Mouse (Mus musculus) embryonic facial prominence, embryonic 12.5 days (tissue): ENCODE data around the gene Lat2. TPM values are rescaled to one million over a fixed set of nuclear protein-coding genes. Genes with fewer than 3 reads are reported as not detected.

ENCODE experiments used
- ATAC-seq: fragments of 200-750 bp; cut with Nextera tagmentation; 2 replicates; pipeline ENCODE4 v1.8.0; 2017; ENCODE audit not compliant: insufficient number of reproducible peaks, insufficient read depth, low FRiP score, low TSS enrichment
- H3K27ac ChIP-seq: fragments of 300-500 bp; sonication (generic); 2 replicates; pipeline ENCODE4 v1.5.1; 2016; ENCODE audit warnings: mild to moderate bottlenecking
- H3K27me3 ChIP-seq: fragments of 300-500 bp; sonication (generic); 2 replicates; pipeline ENCODE4 v1.6.1; 2016; ENCODE audit warnings: mild to moderate bottlenecking, moderate library complexity
- H3K36me3 ChIP-seq: fragments of 300-500 bp; sonication (generic); 2 replicates; pipeline ENCODE4 v1.6.1; 2016; ENCODE audit warnings: mild to moderate bottlenecking
- H3K4me1 ChIP-seq: fragments of 300-500 bp; sonication (generic); 2 replicates; pipeline ENCODE4 v1.6.1; 2016
- H3K4me2 ChIP-seq: fragments of 300-500 bp; sonication (generic); replicated peaks from 2 replicates; pipeline ENCODE4 v1.6.1; 2016; ENCODE audit warnings: mild to moderate bottlenecking, moderate library complexity
- H3K4me3 ChIP-seq: fragments of 300-500 bp; sonication (generic); 2 replicates; pipeline ENCODE4 v1.5.1; 2016; ENCODE audit warnings: mild to moderate bottlenecking
- H3K9ac ChIP-seq: fragments of 300-500 bp; sonication (generic); 2 replicates; pipeline ENCODE4 v1.6.1; 2016; ENCODE audit warnings: mild to moderate bottlenecking, moderate library complexity
- H3K9me3 ChIP-seq: fragments of 300-500 bp; sonication (generic); 2 replicates; pipeline ENCODE4 v1.6.1; 2016; ENCODE audit warnings: mild to moderate bottlenecking, moderate library complexity
- WGBS: fragments of 180-500 bp; shearing (Covaris S2); methylation state at CpG from one replicate; pipeline ENCODE4 v1.1.7; 2016; 5-methylcytosine and 5-hydroxymethylcytosine counted together
- polyA plus RNA-seq: library from polyadenylated mRNA; unstranded; fragments of >200 nt; fragmentation: Nextera tagmentation; extraction: Ambion mirVana; gene quantifications from 2 replicates; pipeline ENCODE4 v1.2.1, GENCODE M21; 2016

Lat2 gene
- polyA plus RNA-seq, 1 experiment from 2014 or later, result 1.9 TPM

- peak overlapping the region; percentile 99 for H3K9ac ChIP-seq
- H3K27me3 ChIP-seq, result no peaks in the 10 kb centered on the region
- H3K4me1 ChIP-seq, result peaks cover 7% of the 10 kb centered on the region
- ATAC-seq, result no peak
- H3K36me3 ChIP-seq, result peaks cover 34% of the 10 kb centered on the region
- no peak overlapping the region for H3K27ac ChIP-seq
- peak overlapping the region; percentile 63 for H3K4me2 ChIP-seq
- H3K9me3 ChIP-seq, result no peaks in the 10 kb centered on the region
- H3K4me3 ChIP-seq, result peak overlapping the region; percentile 99
- 29% methylated on average over 5 of the region's 5 CpGs for WGBS
Measured at GRCm38 (mm10) chr5:134637820-134638367, 23.1 kb upstream of the Lat2 start.

- no peak overlapping the region for H3K4me3 ChIP-seq
- ATAC-seq, result no peak
- peaks cover 70% of the 10 kb centered on the region for H3K36me3 ChIP-seq
- H3K4me1 ChIP-seq, result peaks cover 5% of the 10 kb centered on the region
- no peaks in the 10 kb centered on the region for H3K27me3 ChIP-seq
- H3K9ac ChIP-seq, result no peak overlapping the region
- H3K27ac ChIP-seq, result no peak overlapping the region
- no peaks in the 10 kb centered on the region for H3K9me3 ChIP-seq
- no peak overlapping the region for H3K4me2 ChIP-seq
- 67% methylated on average over 2 of the region's 2 CpGs for WGBS
Measured at GRCm38 (mm10) chr5:134632841-134633240, 18.0 kb upstream of the Lat2 start.

- Histone ChIP-seq H3K4me1 (no peaks in the 10 kb centered on the region), H3K4me3 (no peak overlapping the region), H3K9me3 (no peaks in the 10 kb centered on the region), H3K27ac (no peak overlapping the region), H3K9ac (no peak overlapping the region), H3K4me2 (no peak overlapping the region), H3K27me3 (no peaks in the 10 kb centered on the region), H3K36me3 (peaks cover 82% of the 10 kb centered on the region)
- ATAC-seq, result no peak
Measured at GRCm38 (mm10) chr5:134630835-134631234, 16.0 kb upstream of the Lat2 start.

GRCm38 (mm10) chr5:134629508-134629907 is 14.7 kb upstream of the Lat2 start:
- H3K27ac ChIP-seq, result no peak overlapping the region
- H3K4me1 ChIP-seq, result no peaks in the 10 kb centered on the region
- no peaks in the 10 kb centered on the region for H3K9me3 ChIP-seq
- H3K9ac ChIP-seq, result no peak overlapping the region
- no peak overlapping the region for H3K4me2 ChIP-seq
- WGBS, result 84% methylated on average over 4 of the region's 4 CpGs
- H3K4me3 ChIP-seq, result no peak overlapping the region
- H3K27me3 ChIP-seq, result no peaks in the 10 kb centered on the region
- ATAC-seq, result no peak
- peaks cover 84% of the 10 kb centered on the region for H3K36me3 ChIP-seq

- H3K4me1 ChIP-seq, result no peaks in the 10 kb centered on the region
Measured at GRCm38 (mm10) chr5:134622069-134622468, 7.2 kb upstream of the Lat2 start.

GRCm38 (mm10) chr5:134621099-134621640 is 6.3 kb upstream of the Lat2 start:
- Histone ChIP-seq H3K4me3 (no peak overlapping the region), H3K36me3 (peaks cover 89% of the 10 kb centered on the region), H3K9me3 (no peaks in the 10 kb centered on the region), H3K27ac (no peak overlapping the region), H3K4me1 (no peaks in the 10 kb centered on the region), H3K4me2 (no peak overlapping the region), H3K9ac (no peak overlapping the region), H3K27me3 (no peaks in the 10 kb centered on the region)
- WGBS, result 90% methylated on average over 16 of the region's 16 CpGs
- ATAC-seq, result no peak

More at GRCm38 (mm10) chr5:134622069-134622468, 7.2 kb upstream of the Lat2 start:
- no peak overlapping the region for H3K9ac ChIP-seq
- H3K4me3 ChIP-seq, result no peak overlapping the region
- no peak overlapping the region for H3K4me2 ChIP-seq
- H3K9me3 ChIP-seq, result no peaks in the 10 kb centered on the region
- WGBS, result 92% methylated on average over 2 of the region's 2 CpGs
- H3K36me3 ChIP-seq, result peaks cover 94% of the 10 kb centered on the region
- H3K27me3 ChIP-seq, result no peaks in the 10 kb centered on the region
- no peak overlapping the region for H3K27ac ChIP-seq
- ATAC-seq, result no peak

- 94% methylated on average over 9 of the region's 9 CpGs for WGBS
- Histone ChIP-seq H3K9me3 (no peaks in the 10 kb centered on the region), H3K4me3 (no peak overlapping the region), H3K9ac (no peak overlapping the region), H3K36me3 (peaks cover 82% of the 10 kb centered on the region), H3K4me1 (no peaks in the 10 kb centered on the region), H3K4me2 (no peak overlapping the region), H3K27ac (no peak overlapping the region), H3K27me3 (no peaks in the 10 kb centered on the region)
- ATAC-seq, result no peak
Measured at GRCm38 (mm10) chr5:134620457-134620856, 5.6 kb upstream of the Lat2 start.

- ATAC-seq, result no peak
- H3K27ac ChIP-seq, result no peak overlapping the region
- H3K9me3 ChIP-seq, result no peaks in the 10 kb centered on the region
- H3K4me3 ChIP-seq, result no peak overlapping the region
- WGBS, result 67% methylated on average over 3 of the region's 3 CpGs
- H3K36me3 ChIP-seq, result peaks cover 48% of the 10 kb centered on the region
- no peak overlapping the region for H3K9ac ChIP-seq
- H3K4me1 ChIP-seq, result no peaks in the 10 kb centered on the region
- no peaks in the 10 kb centered on the region for H3K27me3 ChIP-seq
- no peak overlapping the region for H3K4me2 ChIP-seq
Measured at GRCm38 (mm10) chr5:134617071-134617470, 2.2 kb upstream of the Lat2 start.

GRCm38 (mm10) chr5:134615780-134616179 is 955 bp upstream of the Lat2 start:
- no peaks in the 10 kb centered on the region for H3K4me1 ChIP-seq
- H3K9me3 ChIP-seq, result no peaks in the 10 kb centered on the region
- H3K4me3 ChIP-seq, result no peak overlapping the region
- 61% methylated on average over 4 of the region's 4 CpGs for WGBS
- H3K27ac ChIP-seq, result no peak overlapping the region
- no peak overlapping the region for H3K9ac ChIP-seq
- H3K27me3 ChIP-seq, result no peaks in the 10 kb centered on the region
- peaks cover 36% of the 10 kb centered on the region for H3K36me3 ChIP-seq
- ATAC-seq, result no peak
- no peak overlapping the region for H3K4me2 ChIP-seq

- Histone ChIP-seq H3K9ac (no peak overlapping the region), H3K36me3 (peaks cover 32% of the 10 kb centered on the region), H3K4me3 (no peak overlapping the region), H3K9me3 (no peaks in the 10 kb centered on the region), H3K4me1 (no peaks in the 10 kb centered on the region), H3K27me3 (no peaks in the 10 kb centered on the region), H3K4me2 (no peak overlapping the region), H3K27ac (no peak overlapping the region)
- WGBS, result 83% methylated on average over 8 of the region's 8 CpGs
- ATAC-seq, result no peak
Measured at GRCm38 (mm10) chr5:134615380-134615779, 555 bp upstream of the Lat2 start.

- no peaks in the 10 kb centered on the region for H3K4me1 ChIP-seq
- no peak overlapping the region for H3K9ac ChIP-seq
- no peak overlapping the region for H3K4me3 ChIP-seq
- WGBS, result 92% methylated on average over 8 of the region's 8 CpGs
- H3K4me2 ChIP-seq, result no peak overlapping the region
- no peaks in the 10 kb centered on the region for H3K9me3 ChIP-seq
- no peaks in the 10 kb centered on the region for H3K27me3 ChIP-seq
- peaks cover 21% of the 10 kb centered on the region for H3K36me3 ChIP-seq
- no peak overlapping the region for H3K27ac ChIP-seq
- no peak for ATAC-seq
Measured at GRCm38 (mm10) chr5:134614296-134614695, 529 bp downstream of the Lat2 start.

GRCm38 (mm10) chr5:134613727-134614126 is 1.1 kb downstream of the Lat2 start:
- Histone ChIP-seq H3K9ac (no peak overlapping the region), H3K9me3 (no peaks in the 10 kb centered on the region), H3K4me1 (no peaks in the 10 kb centered on the region), H3K4me2 (no peak overlapping the region), H3K27me3 (no peaks in the 10 kb centered on the region), H3K27ac (no peak overlapping the region), H3K36me3 (peaks cover 15% of the 10 kb centered on the region), H3K4me3 (no peak overlapping the region)
- no peak for ATAC-seq
- 83% methylated on average over 9 of the region's 9 CpGs for WGBS
